8 mouse cellular contexts compared by ENCODE assay signal in the genomic region with DNA sequence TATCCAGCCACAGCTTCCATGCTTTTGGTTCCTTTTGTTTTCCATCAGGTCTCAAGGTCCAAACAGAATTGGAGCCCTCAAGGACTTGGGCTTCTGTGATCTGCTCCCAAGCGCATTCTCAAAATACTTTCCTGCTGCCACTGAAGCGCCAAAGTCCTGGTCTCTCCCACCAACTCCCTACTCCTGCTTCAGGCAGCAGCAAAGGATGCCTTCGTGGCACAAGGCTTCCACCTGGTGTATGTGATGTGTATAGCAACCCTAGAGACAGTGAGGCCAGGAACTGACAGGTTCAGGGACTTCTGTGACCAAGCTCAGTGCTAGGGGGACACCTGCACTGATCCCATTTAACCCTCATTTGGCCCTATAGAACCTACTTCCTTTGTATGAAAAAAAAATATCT. TPM values are rescaled to one million over a fixed set of nuclear protein-coding genes. Genes with fewer than 3 reads are reported as not detected.
DNase-seq lines count a peak whose midpoint lies in the region; ATAC-seq and TF ChIP-seq lines count a peak whose summit lies in the region.

No protein-coding gene starts in this region.

- H3K9ac ChIP-seq in midbrain, postnatal 0 days (replicated peaks; ENCODE audit: low read length, poor library complexity, severe bottlenecking), result no peak overlapping the region

- no peaks in the 10 kb centered on the region for H3K27me3 ChIP-seq in testis, adult 2 months (ENCODE audit: control insufficient read depth, insufficient read depth, low read length)
- H3K27me3 ChIP-seq in midbrain, postnatal 0 days (ENCODE audit: insufficient read depth, low read length), result peaks cover 3% of the 10 kb centered on the region; the same call in 1 of the 2 replicates

- TF ChIP-seq POLR2A in testis, adult 2 months (IDR thresholded peaks at IDR 0.05; ENCODE audit: control insufficient read depth, low read depth, low read length), result no peak
- no peak for TF ChIP-seq POLR2A in embryonic fibroblast, embryonic 13.5 days (IDR thresholded peaks at IDR 0.05; ENCODE audit: low read depth, low read length)

- no peak overlapping the region for H3K27ac ChIP-seq in testis, adult 2 months (ENCODE audit: control insufficient read depth, insufficient read depth, low read depth, low read length)
- no peak overlapping the region for H3K27ac ChIP-seq in embryonic fibroblast, embryonic 13.5 days (ENCODE audit: insufficient read depth, low read length)
- H3K27ac ChIP-seq in midbrain, postnatal 0 days (ENCODE audit: low read depth, low read length), result no peak overlapping the region

- peak; percentile 26 to 29 for DNase-seq in adrenal gland, adult 18-20 months (ENCODE audit: low spot score in 2 of 2)
- DNase-seq in adrenal gland, adult 8-10 months, result no peak
- no peak for DNase-seq in testis, postnatal 14 days (ENCODE audit: low spot score)
- peak; percentile 28 for DNase-seq in layer of hippocampus, adult 9-11 months
- DNase-seq in midbrain, postnatal 0 days (ENCODE audit: low spot score), result peak; percentile 81

- no peaks in the 10 kb centered on the region for H3K9me3 ChIP-seq in midbrain, postnatal 0 days (ENCODE audit: low read length)

- no peak overlapping the region for H3K4me3 ChIP-seq in testis, adult 2 months (ENCODE audit: control insufficient read depth, low read depth, low read length)
- H3K4me3 ChIP-seq in embryonic fibroblast, embryonic 13.5 days (ENCODE audit: insufficient read depth, low read length), result no peak overlapping the region
- H3K4me3 ChIP-seq in midbrain, postnatal 0 days (ENCODE audit: low read depth, low read length), result no peak overlapping the region

- ATAC-seq in midbrain, postnatal 0 days (ENCODE audit: low FRiP score), result 0 out of 2 replicates have a peak, but pooled peaks have one; percentile 39
- no peak for ATAC-seq in inflammation-experienced regulatory T-cells, adult 6 months

- no peaks in the 10 kb centered on the region for H3K36me3 ChIP-seq in testis, adult 2 months (ENCODE audit: control insufficient read depth, insufficient read depth, low read length)
- no peaks in the 10 kb centered on the region for H3K36me3 ChIP-seq in midbrain, postnatal 0 days (ENCODE audit: insufficient read depth, low read length)

- TF ChIP-seq CTCF in testis, adult 2 months (IDR thresholded peaks at IDR 0.05; ENCODE audit: control insufficient read depth, insufficient read depth, insufficient replicate concordance, low read depth, low read length), result peak; percentile 63; the same call in 1 of the 2 replicates
- TF ChIP-seq CTCF in embryonic fibroblast, embryonic 13.5 days (IDR thresholded peaks at IDR 0.05; ENCODE audit: borderline replicate concordance, insufficient read depth, low read length), result peak; percentile 93
- peak; percentile 99 for TF ChIP-seq CTCF in midbrain, postnatal 0 days (IDR thresholded peaks at IDR 0.05)

- H3K4me2 ChIP-seq in midbrain, postnatal 0 days (ENCODE audit: low read depth, low read length, poor library complexity, severe bottlenecking), result no peak overlapping the region

- no peaks in the 10 kb centered on the region for H3K4me1 ChIP-seq in testis, adult 2 months (ENCODE audit: control insufficient read depth, insufficient read depth, low read length)
- no peaks in the 10 kb centered on the region for H3K4me1 ChIP-seq in embryonic fibroblast, embryonic 13.5 days (ENCODE audit: control insufficient read depth, insufficient read depth, low read length)
- H3K4me1 ChIP-seq in midbrain, postnatal 0 days (ENCODE audit: insufficient read depth, low read length), result 0 out of 2 replicates have a peak, but pooled peaks cover 6% of the 10 kb centered on the region

- 5% methylated on average over 3 of the region's 3 CpGs for WGBS in midbrain, postnatal 0 days

RNA-seq across cellular contexts. Expression of gene Hrh1, which starts 54.0 kb away (rescaled TPM):
- total RNA-seq in adrenal gland, adult 18-20 months (2021), result 1 to 10 TPM; 1.4 to 1.5 TPM
- 1 to 10 TPM; 1.0 to 2.7 (median 2.3) TPM for total RNA-seq in adrenal gland, adult 8-10 months (2022)
- polyA plus RNA-seq in testis, adult 2 months (2012; rRNA removed), result 0.48 and 0.73 TPM in 2 replicates
- 0.17 and 0.23 TPM in 2 replicates for polyA plus RNA-seq in embryonic fibroblast, embryonic 13.5 days (2011; ENCODE audit: insufficient read length, low read depth, missing spikeins)
- 1.9 and 2.4 TPM in 2 replicates for total RNA-seq in midbrain, postnatal 0 days (2014; rRNA removed)
- 1.6 and 1.9 TPM in 2 replicates for polyA plus RNA-seq in midbrain, postnatal 0 days (2015; fragmentation: Nextera tagmentation; extraction: Ambion mirVana)
- under 1 TPM in 1 of 3 experiments, not detected in 2; 0.13 TPM for polyA plus RNA-seq in inflammation-experienced regulatory T-cells, adult 6 months (2017; shearing (Covaris generic))

Comparison
In these comparisons a context has a peak if more than half of its experiments do, and no peak if none do; other contexts are left out.
1. DNase-seq: peak in adrenal gland, adult 18-20 months (2 of 2), layer of hippocampus, adult 9-11 months (single experiment) and midbrain, postnatal 0 days (single experiment); none in adrenal gland, adult 8-10 months (single experiment) and testis, postnatal 14 days (single experiment).
2. Peak in every context shown above with its lines, with median percentiles within 50 percentile points of each other: CTCF ChIP-seq.